Mouse (Mus musculus) liver, embryonic 12.5 days (tissue): Measurements from ENCODE around the gene Tnk1. TPM values are rescaled to one million over a fixed set of nuclear protein-coding genes. Genes with fewer than 3 reads are reported as not detected.

Experiments used
- ATAC-seq: fragments of 200-750 bp; cut with Nextera tagmentation; 2 replicates; pipeline ENCODE4 v1.8.0; 2017; ENCODE audit warnings: moderate number of reproducible peaks, mild to moderate bottlenecking, moderate library complexity
- H3K27ac ChIP-seq: fragments of 300-500 bp; sonication (generic); 2 replicates; pipeline ENCODE4 v1.5.1; 2016; ENCODE audit warnings: mild to moderate bottlenecking
- H3K27me3 ChIP-seq: fragments of 300-500 bp; sonication (generic); replicated peaks from 2 replicates; pipeline ENCODE4 v1.6.1; 2016; ENCODE audit warnings: mild to moderate bottlenecking, moderate library complexity
- H3K36me3 ChIP-seq: fragments of 300-500 bp; sonication (generic); 2 replicates; pipeline ENCODE4 v1.6.1; 2016; ENCODE audit warnings: mild to moderate bottlenecking, moderate library complexity
- H3K4me1 ChIP-seq: fragments of 300-500 bp; sonication (generic); 2 replicates; pipeline ENCODE4 v1.6.1; 2016
- H3K4me2 ChIP-seq: fragments of 300-500 bp; sonication (generic); 2 replicates; pipeline ENCODE4 v1.6.1; 2016; ENCODE audit warnings: mild to moderate bottlenecking, moderate library complexity
- H3K4me3 ChIP-seq: fragments of 300-500 bp; sonication (generic); 2 replicates; pipeline ENCODE4 v1.5.1; 2016; ENCODE audit warnings: mild to moderate bottlenecking, moderate library complexity
- H3K9ac ChIP-seq: fragments of 300-500 bp; sonication (generic); 2 replicates; pipeline ENCODE4 v1.6.1; 2016; ENCODE audit warnings: mild to moderate bottlenecking, moderate library complexity
- H3K9me3 ChIP-seq: fragments of 300-500 bp; sonication (generic); replicated peaks from 2 replicates; pipeline ENCODE4 v1.6.1; 2016; ENCODE audit warnings: mild to moderate bottlenecking, moderate library complexity
- WGBS: fragments of 180-500 bp; shearing (Covaris S2); methylation state at CpG from one replicate; pipeline ENCODE4 v1.1.7; 2016; ENCODE audit not compliant: insufficient replicate concordance; 5-methylcytosine and 5-hydroxymethylcytosine counted together
- polyA plus RNA-seq: library from polyadenylated mRNA; unstranded; fragments of >200 nt; fragmentation: Nextera tagmentation; extraction: Ambion mirVana; gene quantifications from 2 replicates; pipeline ENCODE4 v1.2.1, GENCODE M21; 2016

Tnk1 gene
- polyA plus RNA-seq, 1 experiment from 2014 or later: 1.4 TPM

GRCm38 (mm10) chr11:69810280-69810679 lies 48.2 kb downstream of the Tnk1 start:
- 0 out of 2 replicates have a peak, but pooled peaks cover 5% of the 10 kb centered on the region for H3K9me3 ChIP-seq
- H3K4me3 ChIP-seq: no peak overlapping the region
- H3K27ac ChIP-seq: no peak overlapping the region
- no peaks in the 10 kb centered on the region for H3K4me1 ChIP-seq
- ATAC-seq: no peak
- no peaks in the 10 kb centered on the region for H3K36me3 ChIP-seq
- no peak overlapping the region for H3K4me2 ChIP-seq
- H3K9ac ChIP-seq: no peak overlapping the region
- H3K27me3 ChIP-seq: peaks cover 73% of the 10 kb centered on the region

DNA sequence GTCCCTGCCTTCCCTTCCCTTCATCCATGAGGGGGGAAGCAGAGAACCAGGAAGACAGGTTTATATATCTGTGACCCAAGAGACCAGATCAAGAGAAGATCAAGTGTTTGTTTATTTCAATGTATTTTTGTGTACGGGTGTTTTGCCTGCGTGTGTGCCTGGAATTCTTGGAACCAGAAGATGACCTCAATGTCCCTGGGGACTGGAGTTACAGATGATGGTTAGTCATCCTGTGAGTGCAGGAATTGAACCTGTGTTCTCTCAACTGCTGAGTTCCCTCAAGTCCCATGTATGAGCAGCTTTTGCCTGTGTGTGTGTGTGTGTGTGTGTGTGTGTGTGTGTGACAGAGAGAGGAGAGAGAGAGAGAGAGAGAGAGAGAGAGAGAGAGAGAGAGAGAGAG lies 50.9 kb downstream of the Tnk1 start:
- H3K9me3 ChIP-seq: 0 out of 2 replicates have a peak, but pooled peaks cover 5% of the 10 kb centered on the region
- no peak overlapping the region for H3K4me2 ChIP-seq
- peaks cover 25% of the 10 kb centered on the region for H3K4me1 ChIP-seq
- WGBS: 71% methylated on average over 2 of the region's 2 CpGs
- H3K27me3 ChIP-seq: peaks cover 79% of the 10 kb centered on the region
- no peak for ATAC-seq
- H3K4me3 ChIP-seq: no peak overlapping the region
- H3K36me3 ChIP-seq: no peaks in the 10 kb centered on the region
- no peak overlapping the region for H3K27ac ChIP-seq
- no peak overlapping the region for H3K9ac ChIP-seq

- no peak overlapping the region for H3K27ac ChIP-seq
- no peaks in the 10 kb centered on the region for H3K36me3 ChIP-seq
- no peak overlapping the region for H3K4me2 ChIP-seq
- 0 out of 2 replicates have a peak, but pooled peaks cover 5% of the 10 kb centered on the region for H3K9me3 ChIP-seq
- 66% methylated on average over 4 of the region's 4 CpGs for WGBS
- H3K9ac ChIP-seq: no peak overlapping the region
- H3K27me3 ChIP-seq: peaks cover 80% of the 10 kb centered on the region
- H3K4me1 ChIP-seq: peaks cover 37% of the 10 kb centered on the region
- H3K4me3 ChIP-seq: no peak overlapping the region
- ATAC-seq: no peak
These were observed 52.2 kb downstream of the Tnk1 start for GRCm38 (mm10) chr11:69806378-69806777.

GRCm38 (mm10) chr11:69804972-69805909 lies 53.3 kb downstream of the Tnk1 start, which contains the start of gene Tmem102:
Gene Tmem102 (minus strand): TSS chr11:69805624.
- H3K9ac ChIP-seq: no peak within 1 kb of the TSS
- ATAC-seq: no peak
- peaks cover 80% of the 10 kb centered on the region for H3K27me3 ChIP-seq

DNA sequence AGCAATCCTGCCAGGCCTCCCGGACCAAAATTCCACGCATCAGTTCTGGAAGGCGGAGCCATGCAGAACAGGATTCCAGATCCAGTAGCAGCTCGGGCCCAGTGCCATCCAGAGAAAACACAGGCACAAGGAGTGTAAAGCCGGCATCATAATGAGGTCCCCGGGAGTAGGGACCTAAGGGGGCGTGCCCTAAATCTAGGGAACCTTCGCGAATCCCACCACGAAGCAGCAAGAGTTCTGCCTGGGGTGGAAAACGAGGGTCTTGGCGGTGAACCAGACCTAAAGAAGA lies 53.9 kb downstream of the Tnk1 start:
- WGBS: 15% methylated on average over 12 of the region's 12 CpGs
- Histone ChIP-seq H3K9ac (no peak overlapping the region), H3K9me3 (0 out of 2 replicates have a peak, but pooled peaks cover 5% of the 10 kb centered on the region), H3K27ac (no peak overlapping the region), H3K4me1 (peaks cover 53% of the 10 kb centered on the region), H3K27me3 (peaks cover 86% of the 10 kb centered on the region), H3K36me3 (no peaks in the 10 kb centered on the region), H3K4me3 (peak overlapping the region; percentile 57; the same call in 1 of the 2 replicates), H3K4me2 (peak overlapping the region; percentile 70)
- no peak for ATAC-seq

More at GRCm38 (mm10) chr11:69804972-69805909, 53.3 kb downstream of the Tnk1 start, which contains the start of gene Tmem102:
- Histone ChIP-seq H3K36me3 (no peaks in the 10 kb centered on the region), H3K4me2 (peak within 1 kb of the TSS; percentile 70), H3K9me3 (0 out of 2 replicates have a peak, but pooled peaks cover 5% of the 10 kb centered on the region), H3K4me1 (peaks cover 48% of the 10 kb centered on the region), H3K4me3 (peak within 1 kb of the TSS; percentile 57; the same call in 1 of the 2 replicates), H3K27ac (no peak within 1 kb of the TSS)
- WGBS: 18% methylated on average over 29 of the region's 29 CpGs

GRCm38 (mm10) chr11:69803786-69804651 lies 54.5 kb downstream of the Tnk1 start:
- ATAC-seq: peak; percentile 78
- peaks cover 91% of the 10 kb centered on the region for H3K27me3 ChIP-seq
- H3K4me1 ChIP-seq: peaks cover 53% of the 10 kb centered on the region
- 3% methylated on average over 60 of the region's 60 CpGs for WGBS
- H3K27ac ChIP-seq: peak overlapping the region; percentile 17; the same call in 1 of the 2 replicates
- no peaks in the 10 kb centered on the region for H3K36me3 ChIP-seq
- peak overlapping the region; percentile 70 for H3K4me2 ChIP-seq
- peak overlapping the region; percentile 53 for H3K9ac ChIP-seq
- H3K4me3 ChIP-seq: peak overlapping the region; percentile 57
- 0 out of 2 replicates have a peak, but pooled peaks cover 5% of the 10 kb centered on the region for H3K9me3 ChIP-seq

DNA sequence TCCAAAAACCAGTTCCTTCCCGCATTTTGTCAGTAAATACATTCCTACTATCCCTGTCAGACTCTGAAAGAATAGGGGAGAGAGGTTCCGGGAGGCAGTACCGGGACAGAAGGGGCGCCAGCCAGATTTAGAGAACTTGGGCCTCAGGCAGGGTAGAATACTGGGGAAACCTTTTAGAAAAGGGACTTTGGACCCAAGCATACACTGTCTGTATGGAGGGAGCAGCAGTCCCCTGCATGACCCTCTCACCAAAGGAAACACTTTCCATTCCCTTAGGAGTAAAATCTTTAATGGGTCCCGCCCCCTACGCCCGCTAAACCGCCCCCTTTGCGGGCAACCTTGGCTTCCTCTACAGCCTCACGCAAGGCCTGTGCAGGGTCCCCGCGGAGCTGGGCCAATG lies 55.2 kb downstream of the Tnk1 start:
- peaks cover 53% of the 10 kb centered on the region for H3K4me1 ChIP-seq
- H3K4me2 ChIP-seq: peak overlapping the region; percentile 70
- H3K36me3 ChIP-seq: no peaks in the 10 kb centered on the region
- peak; percentile 31 for ATAC-seq
- H3K27me3 ChIP-seq: peaks cover 98% of the 10 kb centered on the region
- H3K9ac ChIP-seq: peak overlapping the region; percentile 53
- 0 out of 2 replicates have a peak, but pooled peaks cover 5% of the 10 kb centered on the region for H3K9me3 ChIP-seq
- no peak overlapping the region for H3K27ac ChIP-seq
- H3K4me3 ChIP-seq: peak overlapping the region; percentile 57
- 4% methylated on average over 12 of the region's 12 CpGs for WGBS

GRCm38 (mm10) chr11:69802648-69803105 lies 55.9 kb downstream of the Tnk1 start:
- 0 out of 2 replicates have a peak, but pooled peaks cover 5% of the 10 kb centered on the region for H3K9me3 ChIP-seq
- H3K4me1 ChIP-seq: peaks cover 53% of the 10 kb centered on the region
- H3K36me3 ChIP-seq: no peaks in the 10 kb centered on the region
- under 1% methylated on average over 33 of the region's 33 CpGs for WGBS
- ATAC-seq: 0 out of 2 replicates have a peak, but pooled peaks have one; percentile 33
- peak overlapping the region; percentile 57 for H3K9ac ChIP-seq
- peak overlapping the region; percentile 70 for H3K4me2 ChIP-seq
- H3K27ac ChIP-seq: no peak overlapping the region
- H3K4me3 ChIP-seq: peak overlapping the region; percentile 57
- peaks cover 100% of the 10 kb centered on the region for H3K27me3 ChIP-seq

DNA sequence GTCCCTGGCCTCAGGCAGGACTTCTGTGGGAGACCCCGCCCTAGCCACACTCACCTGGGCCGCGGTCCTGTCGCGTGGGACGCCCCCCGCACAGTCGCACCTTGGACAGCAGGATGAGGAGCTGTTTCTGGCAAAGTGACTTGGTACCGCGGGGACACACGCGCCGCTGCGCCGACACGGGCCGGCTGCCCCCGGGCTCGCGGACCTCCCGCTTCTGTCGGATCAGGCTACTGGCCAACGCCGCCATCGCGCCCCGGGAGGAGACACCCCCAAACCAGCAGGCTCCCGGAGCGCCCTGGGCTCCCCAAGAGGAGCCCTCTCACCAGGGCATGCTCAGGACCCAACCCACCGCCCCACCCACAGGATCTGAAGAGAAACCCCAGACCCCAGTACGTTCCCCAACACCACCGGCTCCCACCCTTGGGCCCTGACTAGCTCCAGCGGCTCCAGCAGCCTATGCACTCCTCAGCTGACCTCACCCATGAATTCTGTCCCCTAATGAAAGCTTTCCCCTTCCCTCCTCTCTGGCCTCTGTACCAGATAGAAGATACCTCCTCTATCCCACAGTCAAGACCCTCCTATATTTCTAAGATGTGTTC lies 57.1 kb downstream of the Tnk1 start, which contains the start of gene Fgf11:
Gene Fgf11, minus strand, starts transcription at position 479 of the 599 bp plus-strand sequence.
- no peak for ATAC-seq
- H3K9me3 ChIP-seq: 0 out of 2 replicates have a peak, but pooled peaks cover 3% of the 10 kb centered on the region
- H3K9ac ChIP-seq: peak within 1 kb of the TSS; percentile 57
- H3K36me3 ChIP-seq: no peaks in the 10 kb centered on the region
- peaks cover 53% of the 10 kb centered on the region for H3K4me1 ChIP-seq
- H3K27me3 ChIP-seq: peaks cover 100% of the 10 kb centered on the region
- H3K4me2 ChIP-seq: peak within 1 kb of the TSS; percentile 70
- 4% methylated on average over 33 of the region's 33 CpGs for whole genome bisulfite sequencing
- H3K4me3 ChIP-seq: peak within 1 kb of the TSS; percentile 57
- no peak within 1 kb of the TSS for H3K27ac ChIP-seq
